Mouse (Mus musculus) C2C12 (cell line): ENCODE results near the gene Tiam2.

ENCODE experiments used
- CTCF ChIP-seq: IDR thresholded peaks from one replicate; pipeline ENCODE4 v1.5.1; 2011; ENCODE audit not compliant: control insufficient read depth, insufficient read depth, insufficient read length
- MAX ChIP-seq: IDR thresholded peaks from one replicate; pipeline ENCODE4 v1.6.1; 2011; ENCODE audit warnings: mild to moderate bottlenecking, control low read depth
- MYOD1 ChIP-seq: IDR thresholded peaks from one replicate; pipeline ENCODE4 v1.6.1; 2011; ENCODE audit warnings: low read depth; ENCODE audit not compliant: control insufficient read depth, insufficient read length
- USF1 ChIP-seq: IDR thresholded peaks from one replicate; pipeline ENCODE4 v1.6.1; 2011; ENCODE audit warnings: low read depth, mild to moderate bottlenecking, control low read depth, moderate library complexity

GRCm38 (mm10) chr17:3349939-3350338 lies 23.6 kb downstream of the Tiam2 start:
- no peak for TF ChIP-seq CTCF
- peak; percentile 75 for TF ChIP-seq MAX
- no peak for TF ChIP-seq USF1
- peak; percentile 23 for TF ChIP-seq MYOD1
